Mouse (Mus musculus) left cerebral cortex, postnatal 36 days (tissue): ENCODE measurements at regions not wholly inside any gene's neighbourhood (a gene's known extent, or its start where the extent isn't known, plus 50 kb on each side); places are given as distances from the start of the nearest gene placed in this dataset.
A peak's percentile ranks its signal among the peaks of the same experiment; 100 is the strongest.

Experiments used
- DNase-seq, 2 experiments: peaks; one replicate each; pipeline ENCODE4 v3.0.0; 2021 to 2022; ENCODE audit warnings: low spot score in 2 of 2, mixed read lengths in 1 of 2
- intact Hi-C: fragments of 180-260 bp; cut with DNase I; formaldehyde crosslinking; loops from one replicate; pipeline ENCODE4 v1.15.1; 2025

DNA sequence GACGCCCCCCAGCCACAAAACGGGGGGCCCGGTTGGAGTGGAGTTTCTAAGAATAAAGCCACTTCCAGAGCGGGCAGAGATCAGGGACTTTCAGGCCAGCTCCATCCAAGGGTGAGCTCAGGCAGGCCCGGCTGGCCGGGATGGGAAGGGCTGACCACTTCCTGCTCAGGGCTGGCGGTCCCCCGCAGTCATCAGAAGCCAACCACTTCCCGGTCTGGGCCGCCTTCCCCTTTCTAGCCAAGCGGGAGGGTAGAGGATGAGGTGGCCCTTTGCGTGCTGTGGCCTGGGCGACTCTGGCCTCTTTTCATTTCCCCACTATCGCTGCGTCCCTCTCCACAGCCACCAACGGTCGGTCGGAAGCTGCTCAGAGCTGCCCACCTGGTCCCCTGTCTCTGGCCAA is 50.6 kb upstream of the Runx3 start:
- DNase-seq: peak in 1 of 2 experiments; percentile 9
- intact Hi-C loops: loop anchor here (5.0 to 10.0 kb wide), 4 partner anchors 53 to 135 kb away; no protein-coding TSS in a partner anchor
